ENCODE assay signal across 1 mouse cellular context in the genomic region with DNA sequence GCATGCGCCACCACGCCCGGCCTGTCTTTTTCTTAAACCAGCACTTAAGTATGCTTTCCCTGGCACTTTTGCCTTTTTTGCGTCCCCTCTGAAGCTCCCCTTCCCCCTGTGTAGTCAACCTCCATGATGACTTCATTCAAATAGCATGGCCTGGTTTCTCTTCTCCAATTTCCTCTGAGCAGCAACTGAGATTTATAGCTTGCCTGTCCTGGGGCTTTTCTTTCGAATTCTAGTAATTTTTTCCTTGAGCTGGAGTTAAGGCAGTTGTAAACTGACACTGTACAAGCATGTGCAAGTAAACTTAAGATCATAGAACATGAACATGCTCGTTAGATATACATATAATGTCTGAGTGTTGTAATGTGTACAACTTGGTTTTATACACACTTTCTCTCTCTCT.
TF ChIP-seq lines count a peak whose summit lies in the region.

No protein-coding gene starts in this region.

TF ChIP-seq in CH12.LX, 34 proteins besides CTCF, POLR2A, EP300 and RAD21 (continued from another document):
- peak; percentile 53 for TF ChIP-seq JUND (conservative IDR thresholded peaks at IDR 0.05; ENCODE audit: low read depth, low read length)
- TF ChIP-seq ZC3H11A (IDR thresholded peaks at IDR 0.05; ENCODE audit: low read depth, low read length) = no peak
- no peak for TF ChIP-seq GABPA (IDR thresholded peaks at IDR 0.05; ENCODE audit: insufficient replicate concordance, low read depth, low read length)
- no peak for TF ChIP-seq NRF1 (IDR thresholded peaks at IDR 0.05; ENCODE audit: low read depth, low read length)
- no peak for TF ChIP-seq USF2 (conservative IDR thresholded peaks at IDR 0.05; ENCODE audit: low read depth, low read length)
- TF ChIP-seq UBTF (IDR thresholded peaks at IDR 0.05; ENCODE audit: low read depth, low read length) = no peak
- TF ChIP-seq USF1 (IDR thresholded peaks at IDR 0.05; ENCODE audit: low read depth, low read length) = no peak
- no peak for TF ChIP-seq PAX5 (IDR thresholded peaks at IDR 0.05; ENCODE audit: low read length)
- no peak for TF ChIP-seq ZMIZ1 (IDR thresholded peaks at IDR 0.05; ENCODE audit: low read depth, low read length)
- no peak for TF ChIP-seq MAFK (IDR thresholded peaks at IDR 0.05; ENCODE audit: insufficient replicate concordance, low read length)
- peak; percentile 21; the same call in 1 of the 2 replicates for TF ChIP-seq RCOR1 (conservative IDR thresholded peaks at IDR 0.05; ENCODE audit: low read depth, low read length)
- no peak for TF ChIP-seq ZKSCAN1 (IDR thresholded peaks at IDR 0.05; ENCODE audit: borderline replicate concordance, low read depth, low read length)
- no peak for TF ChIP-seq MEF2A (IDR thresholded peaks at IDR 0.05; ENCODE audit: borderline replicate concordance, low read depth, low read length)
- TF ChIP-seq ELF1 (IDR thresholded peaks at IDR 0.05; ENCODE audit: low read depth, low read length) = no peak
- peak; percentile 51; the same call in 1 of the 2 replicates for TF ChIP-seq SIN3A (IDR thresholded peaks at IDR 0.05; ENCODE audit: low read length)
- peak; percentile 27; the same call in 1 of the 2 replicates for TF ChIP-seq BHLHE40 (IDR thresholded peaks at IDR 0.05; ENCODE audit: low read depth, low read length)
- TF ChIP-seq NELFE (IDR thresholded peaks at IDR 0.05; ENCODE audit: low read depth, low read length) = 0 out of 2 replicates have a peak, but pooled peaks have one; percentile 9
- no peak for TF ChIP-seq MXI1 (IDR thresholded peaks at IDR 0.05; ENCODE audit: low read depth, low read length)
- peak; percentile 69; the same call in 1 of the 2 replicates for TF ChIP-seq JUN (IDR thresholded peaks at IDR 0.05; ENCODE audit: insufficient read depth, low read depth, low read length)
- TF ChIP-seq CHD1 (IDR thresholded peaks at IDR 0.05; ENCODE audit: low read depth, low read length) = no peak
- no peak for TF ChIP-seq MAZ (IDR thresholded peaks at IDR 0.05; ENCODE audit: low read depth, low read length)
- peak; percentile 61 for TF ChIP-seq ETS1 (conservative IDR thresholded peaks at IDR 0.05; ENCODE audit: low read depth, low read length)
- TF ChIP-seq IRF4 (IDR thresholded peaks at IDR 0.05; ENCODE audit: low read depth, low read length) = peak; percentile 73
- TF ChIP-seq CHD2 (IDR thresholded peaks at IDR 0.05; ENCODE audit: low read length) = 0 out of 2 replicates have a peak, but pooled peaks have one; percentile 38
